Mouse (Mus musculus) embryonic facial prominence, embryonic 15.5 days (tissue): Measurements from ENCODE around the gene Cd84. TPM values are rescaled to one million over a fixed set of nuclear protein-coding genes. Genes with fewer than 3 reads are reported as not detected.
"Not testable (repeated sequence)": the region's sequence is repeated elsewhere in the genome, so short reads cannot be mapped to it uniquely, and the experiment has no call there.

Source experiments
- ATAC-seq: fragments of 200-750 bp; cut with Nextera tagmentation; 2 replicates; pipeline ENCODE4 v1.8.0; 2017; ENCODE audit warnings: low read depth, moderate TSS enrichment; ENCODE audit not compliant: insufficient number of reproducible peaks, low FRiP score, low TSS enrichment
- H3K27ac ChIP-seq: fragments of 300-500 bp; sonication (generic); replicated peaks from 2 replicates; pipeline ENCODE4 v1.5.1; 2015; ENCODE audit warnings: mild to moderate bottlenecking, inconsistent platforms
- H3K27me3 ChIP-seq: fragments of 300-500 bp; sonication (generic); 2 replicates; pipeline ENCODE4 v1.6.1; 2015; ENCODE audit warnings: inconsistent platforms
- H3K36me3 ChIP-seq: fragments of 300-500 bp; sonication (generic); 2 replicates; pipeline ENCODE4 v1.6.1; 2015; ENCODE audit warnings: mild to moderate bottlenecking, inconsistent platforms
- H3K4me1 ChIP-seq: fragments of 300-500 bp; sonication (generic); 2 replicates; pipeline ENCODE4 v1.6.1; 2015; ENCODE audit warnings: inconsistent platforms
- H3K4me2 ChIP-seq: fragments of 300-500 bp; sonication (generic); replicated peaks from 2 replicates; pipeline ENCODE4 v1.6.1; 2015; ENCODE audit warnings: mild to moderate bottlenecking, inconsistent platforms
- H3K4me3 ChIP-seq: fragments of 300-500 bp; sonication (generic); replicated peaks from 2 replicates; pipeline ENCODE4 v1.5.1; 2015; ENCODE audit warnings: mild to moderate bottlenecking, inconsistent platforms
- H3K9ac ChIP-seq: fragments of 300-500 bp; sonication (generic); 2 replicates; pipeline ENCODE4 v1.6.1; 2015; ENCODE audit warnings: inconsistent platforms
- H3K9me3 ChIP-seq: fragments of 300-500 bp; sonication (generic); replicated peaks from 2 replicates; pipeline ENCODE4 v1.6.1; 2016; ENCODE audit warnings: inconsistent platforms
- WGBS: fragments of 180-500 bp; shearing (Covaris S2); methylation state at CpG from one replicate; pipeline ENCODE4 v1.1.7; 2015; 5-methylcytosine and 5-hydroxymethylcytosine counted together
- polyA plus RNA-seq: library from polyadenylated mRNA; unstranded; fragments of >200 nt; fragmentation: Nextera tagmentation; extraction: Ambion mirVana; gene quantifications from 2 replicates; pipeline ENCODE4 v1.2.1, GENCODE M21; 2015

Gene Cd84
- polyA plus RNA-seq: 2.1 and 2.5 TPM in 2 replicates

DNA sequence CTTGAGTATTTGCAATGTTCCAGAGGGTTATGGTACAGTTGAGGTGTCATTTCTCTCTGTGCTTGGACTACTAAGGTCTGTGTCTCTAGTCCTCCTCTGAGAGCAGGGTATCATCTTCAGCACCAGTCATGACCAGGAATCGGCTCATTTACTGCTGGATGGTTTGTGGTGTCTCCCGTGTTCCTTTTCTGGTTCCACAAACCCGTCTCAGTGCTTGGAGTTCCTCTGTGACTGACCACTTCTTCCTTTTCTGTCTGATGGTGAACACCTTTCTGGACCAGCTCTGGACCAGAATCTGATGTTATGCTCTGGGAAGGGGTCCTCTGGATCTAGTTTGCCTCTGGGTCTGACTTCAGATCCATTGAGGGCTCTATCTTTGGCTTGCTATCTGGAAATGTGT is at the start of gene Cd84:
TSS of gene Cd84 (plus strand) at position 210 of the 400 bp plus-strand sequence.
- Histone ChIP-seq H3K36me3 (no peaks in the 10 kb centered on the region), H3K27me3 (no peaks in the 10 kb centered on the region), H3K9ac (no peak within 1 kb of the TSS), H3K4me2 (no peak within 1 kb of the TSS), H3K4me3 (no peak within 1 kb of the TSS), H3K9me3 (no peaks in the 10 kb centered on the region), H3K4me1 (no peaks in the 10 kb centered on the region), H3K27ac (no peak within 1 kb of the TSS)
- WGBS: 83% methylated on average over 3 of the region's 3 CpGs
- no peak for ATAC-seq

- no peak overlapping the region for H3K27ac ChIP-seq
These were observed 48.0 kb upstream of the Cd84 start for GRCm38 (mm10) chr1:171791491-171791890.

GRCm38 (mm10) chr1:171796185-171796584 is 43.3 kb upstream of the Cd84 start:
- WGBS: 38% methylated on average over 2 of the region's 2 CpGs
- no peaks in the 10 kb centered on the region for H3K36me3 ChIP-seq
- H3K27me3 ChIP-seq: no peaks in the 10 kb centered on the region
- H3K9ac ChIP-seq: no peak overlapping the region
- no peak overlapping the region for H3K4me3 ChIP-seq
- H3K27ac ChIP-seq: no peak overlapping the region
- no peaks in the 10 kb centered on the region for H3K4me1 ChIP-seq
- no peak for ATAC-seq
- H3K9me3 ChIP-seq: no peaks in the 10 kb centered on the region
- H3K4me2 ChIP-seq: no peak overlapping the region

More at GRCm38 (mm10) chr1:171791491-171791890, 48.0 kb upstream of the Cd84 start:
- Histone ChIP-seq H3K4me1 (no peaks in the 10 kb centered on the region), H3K27me3 (no peaks in the 10 kb centered on the region), H3K9me3 (no peaks in the 10 kb centered on the region), H3K4me3 (no peak overlapping the region), H3K9ac (no peak overlapping the region), H3K36me3 (no peaks in the 10 kb centered on the region), H3K4me2 (no peak overlapping the region)
- no peak for ATAC-seq
- WGBS: 87% methylated on average over 3 of the region's 3 CpGs

GRCm38 (mm10) chr1:171797840-171798239 is 41.7 kb upstream of the Cd84 start:
- Histone ChIP-seq H3K27me3 (no peaks in the 10 kb centered on the region), H3K9ac (no peak overlapping the region), H3K4me3 (no peak overlapping the region), H3K4me2 (no peak overlapping the region), H3K36me3 (no peaks in the 10 kb centered on the region), H3K9me3 (no peaks in the 10 kb centered on the region), H3K27ac (no peak overlapping the region), H3K4me1 (no peaks in the 10 kb centered on the region)
- WGBS: 65% methylated on average over 1 of the region's 1 CpGs
- ATAC-seq: no peak

- ATAC-seq: no peak
- Histone ChIP-seq H3K4me3 (no peak overlapping the region), H3K27ac (no peak overlapping the region), H3K9ac (no peak overlapping the region), H3K36me3 (no peaks in the 10 kb centered on the region), H3K9me3 (no peaks in the 10 kb centered on the region), H3K4me2 (no peak overlapping the region), H3K4me1 (no peaks in the 10 kb centered on the region), H3K27me3 (no peaks in the 10 kb centered on the region)
- 73% methylated on average over 4 of the region's 4 CpGs for WGBS
These were observed 39.8 kb upstream of the Cd84 start for GRCm38 (mm10) chr1:171799648-171800047.

DNA sequence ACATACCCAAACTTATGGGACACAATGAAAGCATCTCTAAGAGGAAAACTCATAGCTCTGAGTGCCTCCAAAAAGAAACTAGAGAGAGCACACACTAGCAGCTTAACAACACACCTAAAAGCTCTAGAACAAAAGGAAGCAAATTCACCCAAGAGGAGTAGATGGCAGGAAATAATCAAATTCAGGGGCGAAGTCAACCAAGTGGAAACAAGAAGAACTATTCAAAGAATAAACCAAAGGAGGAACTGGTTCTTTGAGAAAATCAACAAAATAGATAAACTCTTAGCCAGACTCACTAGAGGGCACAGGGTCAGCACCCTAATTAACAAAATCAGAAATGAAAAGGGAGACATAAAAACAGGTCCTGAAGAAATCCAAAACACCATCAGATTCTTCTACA is 28.4 kb upstream of the Cd84 start:
- not testable (repeated sequence) for H3K4me2 ChIP-seq, H3K4me3 ChIP-seq, H3K36me3 ChIP-seq, ATAC-seq, H3K27ac ChIP-seq, H3K4me1 ChIP-seq, H3K9me3 ChIP-seq, H3K9ac ChIP-seq, H3K27me3 ChIP-seq
- WGBS: 58% methylated on average over 1 of the region's 1 CpGs

DNA sequence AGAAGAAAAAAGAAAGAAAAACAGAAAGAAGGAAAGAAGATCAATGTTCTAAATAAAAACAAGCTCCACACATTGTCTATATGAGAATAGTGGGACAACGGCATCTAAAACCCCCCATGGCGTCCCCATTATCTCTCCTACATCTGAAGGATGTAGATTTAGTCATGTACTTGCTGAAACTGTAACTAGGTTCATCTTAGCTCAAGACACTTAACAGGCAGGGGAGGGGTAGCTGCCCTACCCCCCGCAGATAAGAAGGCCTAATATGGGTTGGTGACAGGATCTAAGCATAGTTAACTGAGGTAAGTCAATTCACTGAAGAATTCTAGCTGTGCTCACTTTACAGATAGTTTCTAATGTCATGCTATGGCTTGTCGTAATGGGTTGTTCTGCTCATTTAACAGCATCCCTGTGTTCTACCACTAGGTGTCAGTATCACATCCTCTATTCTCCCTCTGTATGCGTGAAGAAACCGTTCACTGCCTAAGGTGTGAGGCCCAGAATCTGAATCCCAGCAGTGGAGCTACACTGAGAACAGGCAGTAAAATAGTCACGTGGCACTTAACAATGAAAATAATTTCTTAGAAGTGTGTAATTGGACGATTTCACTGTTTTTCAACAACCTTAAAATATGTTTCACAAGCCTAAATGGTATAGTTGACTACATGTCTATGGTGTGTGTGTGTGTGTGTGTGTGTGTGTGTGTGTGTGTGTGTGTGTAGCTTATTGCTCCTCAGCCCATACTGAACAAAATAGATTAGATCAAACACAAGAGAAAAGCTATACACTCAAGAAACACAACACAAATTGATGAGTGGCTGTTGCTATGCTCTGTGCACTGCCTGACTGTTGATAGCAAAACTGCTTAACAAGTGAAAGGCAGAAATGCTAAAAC is 23.7 kb upstream of the Cd84 start:
- Histone ChIP-seq H3K27ac (no peak overlapping the region), H3K36me3 (no peaks in the 10 kb centered on the region), H3K27me3 (no peaks in the 10 kb centered on the region), H3K9ac (no peak overlapping the region), H3K9me3 (no peaks in the 10 kb centered on the region), H3K4me3 (no peak overlapping the region), H3K4me2 (no peak overlapping the region), H3K4me1 (no peaks in the 10 kb centered on the region)
- WGBS: 12% methylated on average over 8 of the region's 8 CpGs
- no peak for ATAC-seq

- no peak overlapping the region for H3K9ac ChIP-seq
- no peak overlapping the region for H3K4me2 ChIP-seq
- H3K4me1 ChIP-seq: no peaks in the 10 kb centered on the region
- 79% methylated on average over 4 of the region's 4 CpGs for WGBS
- H3K36me3 ChIP-seq: no peaks in the 10 kb centered on the region
- no peaks in the 10 kb centered on the region for H3K9me3 ChIP-seq
- no peaks in the 10 kb centered on the region for H3K27me3 ChIP-seq
- H3K4me3 ChIP-seq: no peak overlapping the region
- no peak for ATAC-seq
- no peak overlapping the region for H3K27ac ChIP-seq
These were observed 22.5 kb upstream of the Cd84 start for GRCm38 (mm10) chr1:171816991-171817390.

- no peak overlapping the region for H3K4me3 ChIP-seq
- 38% methylated on average over 1 of the region's 1 CpGs for WGBS
- no peak overlapping the region for H3K9ac ChIP-seq
- H3K27ac ChIP-seq: no peak overlapping the region
- no peaks in the 10 kb centered on the region for H3K9me3 ChIP-seq
- ATAC-seq: no peak
- H3K36me3 ChIP-seq: no peaks in the 10 kb centered on the region
- H3K27me3 ChIP-seq: no peaks in the 10 kb centered on the region
- H3K4me1 ChIP-seq: no peaks in the 10 kb centered on the region
- H3K4me2 ChIP-seq: no peak overlapping the region
These were observed 18.2 kb upstream of the Cd84 start for GRCm38 (mm10) chr1:171821331-171821730.

DNA sequence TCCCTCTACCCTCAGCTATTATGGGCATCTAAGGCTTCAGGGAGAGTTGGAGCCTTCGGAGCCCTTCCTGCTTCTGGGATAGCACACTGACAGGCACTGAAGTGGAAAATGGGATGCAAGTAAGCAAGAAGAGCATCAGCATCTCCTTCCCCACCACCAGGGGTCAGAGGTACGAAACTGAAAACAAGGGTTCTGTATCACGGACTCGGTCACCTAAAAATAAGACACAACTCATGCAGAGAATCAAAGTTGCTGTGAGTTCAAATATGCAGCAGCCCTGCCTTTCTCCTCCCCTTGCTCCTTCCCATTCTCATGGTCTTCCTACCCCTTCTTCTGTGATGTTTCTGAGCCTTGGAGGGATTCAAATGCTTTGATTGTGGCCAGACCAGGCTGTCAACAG is 14.0 kb upstream of the Cd84 start:
- no peaks in the 10 kb centered on the region for H3K27me3 ChIP-seq
- no peak overlapping the region for H3K27ac ChIP-seq
- H3K9ac ChIP-seq: no peak overlapping the region
- no peak overlapping the region for H3K4me3 ChIP-seq
- ATAC-seq: no peak
- H3K36me3 ChIP-seq: no peaks in the 10 kb centered on the region
- no peaks in the 10 kb centered on the region for H3K4me1 ChIP-seq
- H3K4me2 ChIP-seq: no peak overlapping the region
- no peaks in the 10 kb centered on the region for H3K9me3 ChIP-seq
- 39% methylated on average over 4 of the region's 4 CpGs for WGBS

DNA sequence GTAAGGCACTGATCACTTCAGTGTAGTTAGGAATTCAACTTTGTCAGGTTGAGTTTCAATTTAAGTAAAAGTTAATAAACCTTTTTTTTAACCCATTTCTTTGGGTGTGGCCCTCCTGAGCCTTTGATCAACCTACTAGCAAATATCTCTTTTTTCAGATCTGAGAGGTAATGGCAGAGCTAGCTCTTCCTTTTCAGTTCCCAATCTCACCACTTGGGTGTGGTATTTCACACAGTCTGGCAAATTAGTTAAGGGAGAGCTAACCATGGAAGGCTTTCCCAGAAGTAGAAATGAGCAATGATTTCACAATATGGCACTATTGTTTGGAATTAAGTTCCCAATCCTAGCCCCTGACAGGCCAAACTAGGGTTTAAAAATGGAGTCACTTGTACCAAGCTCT is 13.3 kb upstream of the Cd84 start:
- H3K4me3 ChIP-seq: no peak overlapping the region
- no peaks in the 10 kb centered on the region for H3K9me3 ChIP-seq
- H3K9ac ChIP-seq: no peak overlapping the region
- H3K27ac ChIP-seq: no peak overlapping the region
- no peaks in the 10 kb centered on the region for H3K27me3 ChIP-seq
- H3K4me1 ChIP-seq: no peaks in the 10 kb centered on the region
- H3K36me3 ChIP-seq: no peaks in the 10 kb centered on the region
- no peak for ATAC-seq
- no peak overlapping the region for H3K4me2 ChIP-seq

GRCm38 (mm10) chr1:171827674-171828073 is 11.8 kb upstream of the Cd84 start:
- Histone ChIP-seq H3K4me3 (no peak overlapping the region), H3K4me1 (no peaks in the 10 kb centered on the region), H3K9me3 (no peaks in the 10 kb centered on the region), H3K9ac (no peak overlapping the region), H3K36me3 (no peaks in the 10 kb centered on the region), H3K27me3 (no peaks in the 10 kb centered on the region), H3K27ac (no peak overlapping the region), H3K4me2 (no peak overlapping the region)
- no peak for ATAC-seq
